Mouse (Mus musculus) neural tube, embryonic 11.5 days (tissue): Measurements from ENCODE around the gene Grxcr1. TPM values are rescaled to one million over a fixed set of nuclear protein-coding genes. Genes with fewer than 3 reads are reported as not detected.

Experiments used
- ATAC-seq: fragments of 200-750 bp; cut with Nextera tagmentation; 2 replicates; pipeline ENCODE4 v1.8.0; 2017; ENCODE audit warnings: moderate number of reproducible peaks, mild to moderate bottlenecking, moderate TSS enrichment, moderate library complexity; ENCODE audit not compliant: insufficient read depth, low FRiP score, low TSS enrichment
- DNase-seq: peaks from one replicate; pipeline ENCODE4 v3.0.0-alpha.2; 2015; ENCODE audit warnings: low spot score
- H3K27ac ChIP-seq: fragments of 300-500 bp; sonication (generic); 2 replicates; pipeline ENCODE4 v1.5.1; 2014; ENCODE audit warnings: low read depth, mild to moderate bottlenecking, low read length
- H3K27me3 ChIP-seq: fragments of 300-500 bp; sonication (generic); 2 replicates; pipeline ENCODE4 v1.6.1; 2014; ENCODE audit warnings: mild to moderate bottlenecking, low read length, mixed read lengths; ENCODE audit not compliant: control insufficient read depth, insufficient read depth
- H3K36me3 ChIP-seq: fragments of 300-500 bp; sonication (generic); 2 replicates; pipeline ENCODE4 v1.6.1; 2014; ENCODE audit warnings: mild to moderate bottlenecking, low read length, moderate library complexity, mixed read lengths; ENCODE audit not compliant: control insufficient read depth, insufficient read depth
- H3K4me1 ChIP-seq: fragments of 300-500 bp; sonication (generic); 2 replicates; pipeline ENCODE4 v1.6.1; 2014; ENCODE audit warnings: low read length, mixed read lengths; ENCODE audit not compliant: control insufficient read depth, insufficient read depth
- H3K4me2 ChIP-seq: fragments of 300-500 bp; sonication (generic); 2 replicates; pipeline ENCODE4 v1.6.1; 2014; ENCODE audit warnings: low read depth, mild to moderate bottlenecking, moderate library complexity
- H3K4me3 ChIP-seq: fragments of 300-500 bp; sonication (generic); 2 replicates; pipeline ENCODE4 v1.5.1; 2014; ENCODE audit warnings: low read depth, low read length
- H3K9ac ChIP-seq: fragments of 300-500 bp; sonication (generic); 2 replicates; pipeline ENCODE4 v1.6.1; 2014; ENCODE audit warnings: mild to moderate bottlenecking, low read length
- H3K9me3 ChIP-seq: fragments of 300-500 bp; sonication (generic); 2 replicates; pipeline ENCODE4 v1.6.1; 2016; ENCODE audit warnings: low read length; ENCODE audit not compliant: control insufficient read depth
- WGBS: fragments of 180-500 bp; shearing (Covaris S2); extraction: QIAGEN DNeasy Blood & Tissue Kit; methylation state at CpG from one replicate; pipeline ENCODE4 v1.1.7; 2014; 5-methylcytosine and 5-hydroxymethylcytosine counted together
- polyA plus RNA-seq: library from polyadenylated mRNA; unstranded; fragments of >200 nt; fragmentation: Nextera tagmentation; extraction: Ambion mirVana; gene quantifications from 2 replicates; pipeline ENCODE4 v1.2.1, GENCODE M21; 2014

Gene Grxcr1
- polyA plus RNA-seq = 0.50 TPM in 1 of 2 replicates, not detected in the other

GRCm38 (mm10) chr5:68031744-68032143, at the start of gene Grxcr1:
Gene Grxcr1, plus strand, starts transcription at chr5:68031835.
- no peaks in the 10 kb centered on the region for H3K9me3 ChIP-seq
- DNase-seq = no peak
- no peak within 1 kb of the TSS for H3K9ac ChIP-seq
- 83% methylated on average over 6 of the region's 6 CpGs for WGBS
- ATAC-seq = no peak
- no peak within 1 kb of the TSS for H3K4me3 ChIP-seq
- H3K4me2 ChIP-seq = no peak within 1 kb of the TSS
- no peaks in the 10 kb centered on the region for H3K27me3 ChIP-seq
- H3K27ac ChIP-seq = no peak within 1 kb of the TSS
- no peaks in the 10 kb centered on the region for H3K4me1 ChIP-seq
- H3K36me3 ChIP-seq = no peaks in the 10 kb centered on the region

- no peak for DNase-seq
- WGBS = 53% methylated on average over 3 of the region's 3 CpGs
- H3K27ac ChIP-seq = no peak overlapping the region
These were observed 49.6 kb upstream of the Grxcr1 start for GRCm38 (mm10) chr5:67981946-67982526.

GRCm38 (mm10) chr5:67990426-67990825, 41.2 kb upstream of the Grxcr1 start:
- Histone ChIP-seq H3K4me3 (no peak overlapping the region), H3K27ac (no peak overlapping the region), H3K27me3 (no peaks in the 10 kb centered on the region), H3K4me1 (no peaks in the 10 kb centered on the region), H3K36me3 (no peaks in the 10 kb centered on the region), H3K9me3 (no peaks in the 10 kb centered on the region), H3K9ac (no peak overlapping the region), H3K4me2 (no peak overlapping the region)
- DNase-seq (no peak), ATAC-seq (no peak)

More at GRCm38 (mm10) chr5:67981946-67982526, 49.6 kb upstream of the Grxcr1 start:
- H3K4me3 ChIP-seq = no peak overlapping the region
- no peaks in the 10 kb centered on the region for H3K4me1 ChIP-seq
- H3K36me3 ChIP-seq = no peaks in the 10 kb centered on the region
- H3K9ac ChIP-seq = no peak overlapping the region
- H3K4me2 ChIP-seq = no peak overlapping the region
- H3K9me3 ChIP-seq = no peaks in the 10 kb centered on the region
- H3K27me3 ChIP-seq = no peaks in the 10 kb centered on the region
- no peak for ATAC-seq

GRCm38 (mm10) chr5:68002611-68003010, 29.0 kb upstream of the Grxcr1 start:
- Histone ChIP-seq H3K27me3 (no peaks in the 10 kb centered on the region), H3K4me1 (no peaks in the 10 kb centered on the region), H3K27ac (no peak overlapping the region), H3K9ac (no peak overlapping the region), H3K4me3 (no peak overlapping the region), H3K4me2 (no peak overlapping the region), H3K9me3 (no peaks in the 10 kb centered on the region), H3K36me3 (no peaks in the 10 kb centered on the region)
- WGBS = 97% methylated on average over 6 of the region's 6 CpGs
- no peak for DNase-seq
- no peak for ATAC-seq

- WGBS = 35% methylated on average over 2 of the region's 2 CpGs
- ATAC-seq (no peak), DNase-seq (no peak)
- no peak overlapping the region for H3K4me2 ChIP-seq
- no peaks in the 10 kb centered on the region for H3K4me1 ChIP-seq
- H3K9ac ChIP-seq = no peak overlapping the region
- no peak overlapping the region for H3K27ac ChIP-seq
- H3K4me3 ChIP-seq = no peak overlapping the region
- H3K27me3 ChIP-seq = no peaks in the 10 kb centered on the region
- no peaks in the 10 kb centered on the region for H3K9me3 ChIP-seq
- H3K36me3 ChIP-seq = no peaks in the 10 kb centered on the region
These were observed 27.7 kb upstream of the Grxcr1 start for GRCm38 (mm10) chr5:68003904-68004303.

GRCm38 (mm10) chr5:68004419-68004818, 27.2 kb upstream of the Grxcr1 start:
- ATAC-seq = no peak
- 69% methylated on average over 2 of the region's 2 CpGs for WGBS
- no peaks in the 10 kb centered on the region for H3K36me3 ChIP-seq
- H3K27ac ChIP-seq = no peak overlapping the region
- DNase-seq = no peak
- no peak overlapping the region for H3K4me3 ChIP-seq
- no peaks in the 10 kb centered on the region for H3K4me1 ChIP-seq
- no peaks in the 10 kb centered on the region for H3K27me3 ChIP-seq
- no peak overlapping the region for H3K4me2 ChIP-seq
- H3K9ac ChIP-seq = no peak overlapping the region
- H3K9me3 ChIP-seq = no peaks in the 10 kb centered on the region

GRCm38 (mm10) chr5:68007074-68007473, 24.6 kb upstream of the Grxcr1 start:
- Histone ChIP-seq H3K27ac (no peak overlapping the region), H3K4me3 (no peak overlapping the region), H3K4me1 (no peaks in the 10 kb centered on the region), H3K9me3 (no peaks in the 10 kb centered on the region), H3K9ac (no peak overlapping the region), H3K4me2 (no peak overlapping the region), H3K27me3 (no peaks in the 10 kb centered on the region), H3K36me3 (no peaks in the 10 kb centered on the region)
- ATAC-seq (no peak), DNase-seq (no peak)
- 93% methylated on average over 4 of the region's 4 CpGs for WGBS

- H3K27me3 ChIP-seq = no peaks in the 10 kb centered on the region
- no peak for DNase-seq
- WGBS = 87% methylated on average over 3 of the region's 3 CpGs
- no peak for ATAC-seq
- H3K4me2 ChIP-seq = no peak overlapping the region
- no peaks in the 10 kb centered on the region for H3K4me1 ChIP-seq
- no peak overlapping the region for H3K9ac ChIP-seq
- no peaks in the 10 kb centered on the region for H3K36me3 ChIP-seq
- H3K27ac ChIP-seq = no peak overlapping the region
- H3K9me3 ChIP-seq = no peaks in the 10 kb centered on the region
- no peak overlapping the region for H3K4me3 ChIP-seq
These were observed 20.1 kb upstream of the Grxcr1 start for GRCm38 (mm10) chr5:68011569-68011968.

- Histone ChIP-seq H3K4me1 (no peaks in the 10 kb centered on the region), H3K4me3 (no peak overlapping the region), H3K4me2 (no peak overlapping the region), H3K27me3 (no peaks in the 10 kb centered on the region), H3K27ac (no peak overlapping the region), H3K9me3 (no peaks in the 10 kb centered on the region), H3K9ac (no peak overlapping the region), H3K36me3 (no peaks in the 10 kb centered on the region)
- ATAC-seq (peak; percentile 58), DNase-seq (peak; percentile 81)
- WGBS = 20% methylated on average over 4 of the region's 4 CpGs
These were observed 19.0 kb upstream of the Grxcr1 start for GRCm38 (mm10) chr5:68012618-68013017.
